Mouse (Mus musculus): Measurements from ENCODE around the gene Odf3l1. TPM values are rescaled to one million over a fixed set of nuclear protein-coding genes. Genes with fewer than 3 reads are reported as not detected.
A peak's percentile ranks its signal among the peaks of the same experiment; 100 is the strongest.

Gene Odf3l1
- polyA plus RNA-seq, 1 experiment from 2014 or later = 0.14 TPM

DNA sequence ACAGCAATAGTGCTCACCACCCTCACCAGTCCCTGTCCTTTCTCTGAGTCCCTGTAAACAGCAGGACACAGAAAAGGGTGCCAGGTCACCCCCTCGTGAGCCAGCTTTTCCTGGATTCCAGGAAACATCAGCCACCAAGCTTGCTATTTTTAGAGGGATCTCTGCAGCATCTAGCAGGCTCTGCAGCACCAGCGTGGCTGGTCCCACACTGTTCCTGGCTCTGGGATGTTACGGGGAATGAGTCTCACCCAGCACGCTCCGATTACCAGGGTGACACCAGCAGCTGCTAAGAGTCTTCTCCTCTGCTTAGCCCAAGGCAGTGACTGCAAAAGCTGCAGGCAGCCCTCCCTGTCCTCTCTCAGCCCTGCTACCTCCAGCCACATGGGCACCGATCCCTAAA is 31.6 kb downstream of the Odf3l1 start:
- Histone ChIP-seq H3K27ac (no peak overlapping the region), H3K36me3 (no peaks in the 10 kb centered on the region), H3K27me3 (ENCODE audit: insufficient read depth, poor library complexity, severe bottlenecking) (peaks cover 12% of the 10 kb centered on the region; the same call in 1 of the 2 replicates), H3K9me3 (no peaks in the 10 kb centered on the region), H3K4me3 (no peak overlapping the region), H3K4me1 (replicated peaks) (peaks cover 18% of the 10 kb centered on the region)
- DNase-seq (ENCODE audit: low spot score) = no peak
- 35% methylated on average over 6 of the region's 6 CpGs for WGBS

GRCm38 (mm10) chr9:56831904-56832303 is 32.6 kb downstream of the Odf3l1 start:
- Histone ChIP-seq H3K36me3 (no peaks in the 10 kb centered on the region), H3K27me3 (ENCODE audit: insufficient read depth, poor library complexity, severe bottlenecking) (peaks cover 16% of the 10 kb centered on the region), H3K4me1 (replicated peaks) (peaks cover 18% of the 10 kb centered on the region), H3K27ac (no peak overlapping the region), H3K9me3 (no peaks in the 10 kb centered on the region), H3K4me3 (no peak overlapping the region)
- 89% methylated on average over 3 of the region's 3 CpGs for WGBS
- no peak for DNase-seq (ENCODE audit: low spot score)

GRCm38 (mm10) chr9:56830162-56830561 is 34.3 kb downstream of the Odf3l1 start:
- 29% methylated on average over 4 of the region's 4 CpGs for WGBS
- DNase-seq (ENCODE audit: low spot score) = no peak
- H3K27ac ChIP-seq = peak overlapping the region; percentile 47; the same call in 1 of the 2 replicates
- H3K27me3 ChIP-seq (ENCODE audit: insufficient read depth, poor library complexity, severe bottlenecking) = peaks cover 33% of the 10 kb centered on the region
- no peak overlapping the region for H3K4me3 ChIP-seq
- H3K4me1 ChIP-seq (replicated peaks) = peaks cover 27% of the 10 kb centered on the region
- H3K36me3 ChIP-seq = no peaks in the 10 kb centered on the region
- no peaks in the 10 kb centered on the region for H3K9me3 ChIP-seq

GRCm38 (mm10) chr9:56828841-56829240 is 35.6 kb downstream of the Odf3l1 start:
- peaks cover 42% of the 10 kb centered on the region for H3K27me3 ChIP-seq (ENCODE audit: insufficient read depth, poor library complexity, severe bottlenecking)
- H3K27ac ChIP-seq = no peak overlapping the region
- WGBS = 87% methylated on average over 6 of the region's 6 CpGs
- no peak overlapping the region for H3K4me3 ChIP-seq
- no peaks in the 10 kb centered on the region for H3K36me3 ChIP-seq
- H3K4me1 ChIP-seq (replicated peaks) = peaks cover 38% of the 10 kb centered on the region
- DNase-seq (ENCODE audit: low spot score) = no peak
- no peaks in the 10 kb centered on the region for H3K9me3 ChIP-seq

GRCm38 (mm10) chr9:56828146-56828545 is 36.3 kb downstream of the Odf3l1 start:
- H3K27me3 ChIP-seq (ENCODE audit: insufficient read depth, poor library complexity, severe bottlenecking) = peaks cover 41% of the 10 kb centered on the region
- peaks cover 36% of the 10 kb centered on the region for H3K4me1 ChIP-seq (replicated peaks)
- no peaks in the 10 kb centered on the region for H3K36me3 ChIP-seq
- no peak overlapping the region for H3K4me3 ChIP-seq
- H3K27ac ChIP-seq = no peak overlapping the region
- 44% methylated on average over 9 of the region's 9 CpGs for WGBS
- no peak for DNase-seq (ENCODE audit: low spot score)
- H3K9me3 ChIP-seq = no peaks in the 10 kb centered on the region

DNA sequence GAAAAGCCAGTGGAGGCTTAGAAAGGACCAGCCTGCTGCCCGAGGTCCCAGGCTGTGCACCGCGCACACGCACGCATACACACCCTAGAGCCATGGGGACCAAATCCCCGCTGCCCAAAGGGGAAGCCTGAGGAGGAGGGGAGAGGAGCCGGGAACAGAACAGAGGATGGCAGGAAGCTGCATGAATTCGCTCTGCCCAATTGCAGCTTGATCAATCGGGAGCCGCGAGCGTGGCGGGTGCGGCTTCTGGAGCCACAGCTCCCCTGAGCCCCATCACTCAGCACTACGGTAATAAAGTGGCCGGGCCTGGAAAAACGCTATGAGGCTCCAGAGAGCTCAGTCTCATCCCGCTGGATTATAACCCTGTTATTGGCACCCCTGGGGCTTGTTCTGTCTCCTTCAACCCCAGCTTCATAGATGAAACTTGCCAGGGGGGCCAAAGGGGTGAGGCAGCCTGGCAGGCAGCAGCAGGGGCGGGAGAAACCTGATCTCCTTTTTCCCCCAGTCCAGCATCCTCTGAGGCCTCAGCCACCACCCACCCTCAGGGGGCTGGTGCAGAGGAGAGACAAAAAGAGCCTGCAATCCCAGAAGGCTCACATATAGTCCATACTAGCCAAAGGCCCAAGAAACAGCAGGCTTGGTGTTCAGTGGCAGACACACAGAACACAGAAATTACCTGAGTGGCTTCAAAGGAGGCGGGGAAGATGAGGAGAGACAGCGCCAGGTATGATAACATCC is 38.8 kb downstream of the Odf3l1 start:
- Histone ChIP-seq H3K27me3 (ENCODE audit: insufficient read depth, poor library complexity, severe bottlenecking) (peaks cover 31% of the 10 kb centered on the region), H3K36me3 (no peaks in the 10 kb centered on the region), H3K9me3 (no peaks in the 10 kb centered on the region), H3K27ac (peak overlapping the region; percentile 73), H3K4me1 (replicated peaks) (peaks cover 32% of the 10 kb centered on the region), H3K4me3 (peak overlapping the region; percentile 47)
- peak; percentile 31 for DNase-seq (ENCODE audit: low spot score)
- 11% methylated on average over 21 of the region's 21 CpGs for WGBS

- Histone ChIP-seq H3K27me3 (ENCODE audit: insufficient read depth, poor library complexity, severe bottlenecking) (peaks cover 31% of the 10 kb centered on the region), H3K4me3 (peak overlapping the region; percentile 47), H3K27ac (no peak overlapping the region), H3K4me1 (replicated peaks) (peaks cover 25% of the 10 kb centered on the region), H3K9me3 (no peaks in the 10 kb centered on the region), H3K36me3 (no peaks in the 10 kb centered on the region)
- WGBS = 6% methylated on average over 3 of the region's 3 CpGs
- DNase-seq (ENCODE audit: low spot score) = peak; percentile 31
These were observed 39.6 kb downstream of the Odf3l1 start for GRCm38 (mm10) chr9:56824900-56825299.

- Histone ChIP-seq H3K27me3 (ENCODE audit: insufficient read depth, poor library complexity, severe bottlenecking) (0 out of 2 replicates have a peak, but pooled peaks cover 7% of the 10 kb centered on the region), H3K36me3 (no peaks in the 10 kb centered on the region), H3K4me3 (no peak overlapping the region), H3K27ac (no peak overlapping the region), H3K4me1 (replicated peaks) (0 out of 2 replicates have a peak, but pooled peaks cover 6% of the 10 kb centered on the region), H3K9me3 (no peaks in the 10 kb centered on the region)
- 81% methylated on average over 1 of the region's 1 CpGs for WGBS
- no peak for DNase-seq (ENCODE audit: low spot score)
These were observed 53.6 kb downstream of the Odf3l1 start for GRCm38 (mm10) chr9:56810916-56811315.

DNA sequence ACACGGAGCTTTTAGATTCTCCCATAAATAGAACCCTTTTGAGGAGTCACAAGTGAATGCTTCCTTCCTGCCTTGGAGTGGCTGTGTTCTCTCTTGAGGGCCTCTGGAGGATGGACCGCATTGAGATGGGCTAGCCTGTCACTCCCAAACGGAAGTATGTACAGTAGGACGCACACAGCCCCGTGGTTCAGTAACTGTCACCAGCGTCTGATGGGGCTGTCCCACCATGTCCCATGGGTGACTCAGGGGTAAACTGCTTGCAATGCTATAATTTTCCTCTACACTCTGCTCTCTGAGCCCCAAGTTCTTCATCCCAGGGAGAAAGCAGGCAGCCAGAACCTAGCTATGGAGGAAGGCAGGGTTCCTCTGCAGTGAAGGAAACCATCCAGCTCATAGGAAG is 56.5 kb downstream of the Odf3l1 start:
- no peak for DNase-seq (ENCODE audit: low spot score)
- H3K4me3 ChIP-seq = no peak overlapping the region
- H3K27ac ChIP-seq = no peak overlapping the region
- 0 out of 2 replicates have a peak, but pooled peaks cover 3% of the 10 kb centered on the region for H3K27me3 ChIP-seq (ENCODE audit: insufficient read depth, poor library complexity, severe bottlenecking)
- WGBS = 88% methylated on average over 6 of the region's 6 CpGs
- H3K9me3 ChIP-seq = no peaks in the 10 kb centered on the region
- H3K4me1 ChIP-seq (replicated peaks) = 0 out of 2 replicates have a peak, but pooled peaks cover 6% of the 10 kb centered on the region
- H3K36me3 ChIP-seq = no peaks in the 10 kb centered on the region

- Histone ChIP-seq H3K36me3 (no peaks in the 10 kb centered on the region), H3K27me3 (ENCODE audit: insufficient read depth, poor library complexity, severe bottlenecking) (peaks cover 18% of the 10 kb centered on the region), H3K4me3 (no peak overlapping the region), H3K9me3 (no peaks in the 10 kb centered on the region), H3K4me1 (replicated peaks) (0 out of 2 replicates have a peak, but pooled peaks cover under 1% of the 10 kb centered on the region), H3K27ac (no peak overlapping the region)
- 89% methylated on average over 7 of the region's 7 CpGs for WGBS
- no peak for DNase-seq (ENCODE audit: low spot score)
These were observed 61.3 kb downstream of the Odf3l1 start for GRCm38 (mm10) chr9:56803146-56803545.

Other genes with a start within 250 kb of the Odf3l1 start
- 5.1 and 9.9 TPM in 2 replicates for gene Lingo1, start 68.2 kb downstream of the Odf3l1 start, polyA plus RNA-seq (2016; fragmentation: Nextera tagmentation; extraction: Ambion mirVana)
- 1.9 and 2.0 TPM in 2 replicates for gene Cspg4, start 354 bp upstream of the Odf3l1 start, polyA plus RNA-seq (2016; fragmentation: Nextera tagmentation; extraction: Ambion mirVana)
- gene Snx33, start 63.7 kb upstream of the Odf3l1 start, polyA plus RNA-seq (2016; fragmentation: Nextera tagmentation; extraction: Ambion mirVana) = 6.7 and 9.2 TPM in 2 replicates
- 66.8 and 67.9 TPM in 2 replicates for gene Imp3, start 72.8 kb upstream of the Odf3l1 start, polyA plus RNA-seq (2016; fragmentation: Nextera tagmentation; extraction: Ambion mirVana)
- 28.4 and 28.6 TPM in 2 replicates for gene Snupn, start 86.2 kb upstream of the Odf3l1 start, polyA plus RNA-seq (2016; fragmentation: Nextera tagmentation; extraction: Ambion mirVana)
- 20.5 and 21.4 TPM in 2 replicates for gene Ptpn9, start 130.2 kb upstream of the Odf3l1 start, polyA plus RNA-seq (2016; fragmentation: Nextera tagmentation; extraction: Ambion mirVana)
- 46.7 and 51.0 TPM in 2 replicates for gene Sin3a, start 207.4 kb upstream of the Odf3l1 start, polyA plus RNA-seq (2016; fragmentation: Nextera tagmentation; extraction: Ambion mirVana)

All from hindbrain, embryonic 10.5 days (tissue).